Mouse (Mus musculus) fibroblast of lung, adult 2 months (primary cell): ENCODE measurements around the gene 1700029H14Rik.

ENCODE experiments used
- DNase-seq: peaks from one replicate; pipeline ENCODE4 v3.0.0-alpha.2; 2011; ENCODE audit warnings: low read depth

Gene 1700029H14Rik

GRCm38 (mm10) chr8:13541526-13541925 is 20.7 kb downstream of the 1700029H14Rik start:
- DNase-seq: no peak

- DNase-seq: no peak
These were observed 22.1 kb downstream of the 1700029H14Rik start for GRCm38 (mm10) chr8:13540122-13540521.

- DNase-seq: peak; percentile 99
These were observed 23.4 kb downstream of the 1700029H14Rik start for GRCm38 (mm10) chr8:13538821-13539220.

GRCm38 (mm10) chr8:13537102-13537501 is 25.2 kb downstream of the 1700029H14Rik start:
- DNase-seq: no peak

GRCm38 (mm10) chr8:13533123-13533522 is 29.1 kb downstream of the 1700029H14Rik start:
- no peak for DNase-seq

- DNase-seq: no peak
These were observed 30.6 kb downstream of the 1700029H14Rik start for GRCm38 (mm10) chr8:13531602-13532171.

- DNase-seq: peak; percentile 79
These were observed 31.3 kb downstream of the 1700029H14Rik start for GRCm38 (mm10) chr8:13530941-13531340.

GRCm38 (mm10) chr8:13530401-13530800 is 31.9 kb downstream of the 1700029H14Rik start:
- no peak for DNase-seq

- DNase-seq: peak; percentile 85
These were observed 32.4 kb downstream of the 1700029H14Rik start for GRCm38 (mm10) chr8:13529891-13530316.

GRCm38 (mm10) chr8:13529011-13529840 is 33.0 kb downstream of the 1700029H14Rik start:
- DNase-seq: peak; percentile 84

- no peak for DNase-seq
These were observed 40.9 kb downstream of the 1700029H14Rik start for GRCm38 (mm10) chr8:13521392-13521791.

GRCm38 (mm10) chr8:13520349-13520748 is 41.9 kb downstream of the 1700029H14Rik start:
- DNase-seq: no peak

GRCm38 (mm10) chr8:13519503-13519902 is 42.8 kb downstream of the 1700029H14Rik start:
- DNase-seq: no peak

- DNase-seq: peak; percentile 88
These were observed 44.9 kb downstream of the 1700029H14Rik start for GRCm38 (mm10) chr8:13517284-13517781.

- no peak for DNase-seq
These were observed 45.5 kb downstream of the 1700029H14Rik start for GRCm38 (mm10) chr8:13516728-13517127.

- no peak for DNase-seq
These were observed 46.2 kb downstream of the 1700029H14Rik start for GRCm38 (mm10) chr8:13516011-13516442.

- no peak for DNase-seq
These were observed 48.5 kb downstream of the 1700029H14Rik start for GRCm38 (mm10) chr8:13513556-13514370.

GRCm38 (mm10) chr8:13512677-13513076 is 49.6 kb downstream of the 1700029H14Rik start:
- DNase-seq: no peak

- DNase-seq: no peak
These were observed 50.2 kb downstream of the 1700029H14Rik start for GRCm38 (mm10) chr8:13512016-13512415.

- no peak for DNase-seq
These were observed 54.9 kb downstream of the 1700029H14Rik start for GRCm38 (mm10) chr8:13507284-13507937.

- no peak for DNase-seq
These were observed 55.4 kb downstream of the 1700029H14Rik start for GRCm38 (mm10) chr8:13506849-13507248.
